Comparison of ENCODE assay signal across 8 mouse cellular contexts in genomic region chr1:59912413-59913157, GRCm38 (mm10). TPM values are rescaled to one million over a fixed set of nuclear protein-coding genes. Genes with fewer than 3 reads are reported as not detected.
A peak's percentile ranks its signal among the peaks of the same experiment; 100 is the strongest.
DNase-seq lines count a peak whose midpoint lies in the region; ATAC-seq and TF ChIP-seq lines count a peak whose summit lies in the region.

Fam117b (plus strand) TSS chr1:59913006.

- under 1% methylated on average over 72 of the region's 72 CpGs for WGBS in cerebellum, adult 2 months
- WGBS in forebrain, postnatal 0 days = 1% methylated on average over 61 of the region's 72 CpGs
- 0% methylated on average over 72 of the region's 72 CpGs for WGBS in lung, embryonic 15.5 days

- peak within 1 kb of the TSS; percentile 97 for H3K27ac ChIP-seq in MEL (ENCODE audit: control insufficient read depth, low read depth, low read length)
- peak within 1 kb of the TSS; percentile 93 for H3K27ac ChIP-seq in cerebellum, adult 2 months (ENCODE audit: insufficient read depth, low read length)
- peak within 1 kb of the TSS; percentile 99 for H3K27ac ChIP-seq in forebrain, postnatal 0 days (ENCODE audit: low read depth, low read length)
- H3K27ac ChIP-seq in lung, embryonic 15.5 days = peak within 1 kb of the TSS; percentile 91

- peak within 1 kb of the TSS; percentile 93 for H3K9ac ChIP-seq in MEL (ENCODE audit: control insufficient read depth, low read depth, low read length, poor library complexity, severe bottlenecking)
- peak within 1 kb of the TSS; percentile 99 for H3K9ac ChIP-seq in forebrain, postnatal 0 days
- H3K9ac ChIP-seq in lung, embryonic 15.5 days = peak within 1 kb of the TSS; percentile 88

- peaks cover 0 to 31% of the 10 kb centered on the region in 2 experiments; a peak in 2 of 4 replicates for H3K36me3 ChIP-seq in MEL (ENCODE audit: control insufficient read depth in 1 of 2, insufficient read depth in 2 of 2, low read length in 2 of 2)
- H3K36me3 ChIP-seq in forebrain, postnatal 0 days (ENCODE audit: insufficient read depth) = no peaks in the 10 kb centered on the region
- no peaks in the 10 kb centered on the region for H3K36me3 ChIP-seq in lung, embryonic 15.5 days

- no peaks in the 10 kb centered on the region for H3K9me3 ChIP-seq in MEL (replicated peaks; ENCODE audit: insufficient read depth, low read length)
- no peaks in the 10 kb centered on the region for H3K9me3 ChIP-seq in forebrain, postnatal 0 days (ENCODE audit: low read length)
- H3K9me3 ChIP-seq in lung, embryonic 15.5 days = no peaks in the 10 kb centered on the region

- peaks cover 32% of the 10 kb centered on the region for H3K79me2 ChIP-seq in MEL (ENCODE audit: control insufficient read depth, insufficient read depth, low read length, poor library complexity)

- peaks cover 11 to 28% of the 10 kb centered on the region in 2 experiments for H3K4me1 ChIP-seq in MEL (ENCODE audit: control insufficient read depth in 1 of 2, insufficient read depth in 2 of 2, low read length in 2 of 2)
- no peaks in the 10 kb centered on the region; the same call in 1 of the 2 replicates for H3K4me1 ChIP-seq in cerebellum, adult 2 months (ENCODE audit: control insufficient read depth, insufficient read depth, low read length)
- H3K4me1 ChIP-seq in forebrain, postnatal 0 days (ENCODE audit: insufficient read depth) = peaks cover 12% of the 10 kb centered on the region; the same call in 1 of the 2 replicates
- H3K4me1 ChIP-seq in lung, embryonic 15.5 days = peaks cover 29% of the 10 kb centered on the region

- peak within 1 kb of the TSS; percentile 67 for H3K4me2 ChIP-seq in forebrain, postnatal 0 days (ENCODE audit: low read depth)
- peak within 1 kb of the TSS; percentile 68 for H3K4me2 ChIP-seq in lung, embryonic 15.5 days

- TF ChIP-seq POLR2A in MEL (IDR thresholded peaks at IDR 0.05; ENCODE audit: control insufficient read depth in 1 of 2, insufficient read depth in 1 of 2, low read depth in 1 of 2, low read length in 2 of 2, poor library complexity in 1 of 2) = peak; percentile 63 to 72
- TF ChIP-seq POLR2A in cerebellum, adult 2 months (IDR thresholded peaks at IDR 0.05; ENCODE audit: borderline replicate concordance, insufficient read depth, low read length) = peak; percentile 71

- no peak; a peak in 1 of 6 replicates for TF ChIP-seq CTCF in MEL (IDR thresholded peaks at IDR 0.05 in 2 of 3, conservative IDR thresholded peaks at IDR 0.05 in 1 of 3; ENCODE audit: control insufficient read depth in 1 of 3, insufficient read depth in 1 of 3, low read depth in 2 of 3, low read length in 3 of 3, poor library complexity in 1 of 3, severe bottlenecking in 1 of 3)
- TF ChIP-seq CTCF in cerebellum, adult 2 months (IDR thresholded peaks at IDR 0.05; ENCODE audit: borderline replicate concordance, insufficient read depth, low read depth, low read length) = no peak
- peak; percentile 40 for TF ChIP-seq CTCF in forebrain, postnatal 0 days (IDR thresholded peaks at IDR 0.05; ENCODE audit: low read depth)

- peak within 1 kb of the TSS; percentile 84 to 98 for H3K4me3 ChIP-seq in MEL (ENCODE audit: control insufficient read depth in 1 of 2, insufficient read depth in 1 of 2, low read depth in 2 of 2, low read length in 2 of 2)
- peak within 1 kb of the TSS; percentile 88 for H3K4me3 ChIP-seq in cerebellum, adult 2 months (replicated peaks; ENCODE audit: insufficient read depth, low read depth, low read length)
- H3K4me3 ChIP-seq in forebrain, postnatal 0 days (ENCODE audit: low read depth, low read length) = peak within 1 kb of the TSS; percentile 99
- peak within 1 kb of the TSS; percentile 89 for H3K4me3 ChIP-seq in lung, embryonic 15.5 days

- TF ChIP-seq RAD21 in MEL (IDR thresholded peaks at IDR 0.05; ENCODE audit: low read depth, low read length) = no peak

- ATAC-seq in forebrain, postnatal 0 days = peak; percentile 97
- peak; percentile 96 for ATAC-seq in lung, embryonic 15.5 days (ENCODE audit: borderline replicate concordance, extremely low read depth, low FRiP score, low TSS enrichment)

- DNase-seq in MEL (ENCODE audit: low read depth, low spot score) = peak; percentile 98
- DNase-seq in cerebellum, adult 2 months = peak; percentile 97 to 98
- peak; percentile 99 for DNase-seq in forebrain, postnatal 0 days
- peak; percentile 99 for DNase-seq in heart, postnatal 4 days
- DNase-seq in layer of hippocampus, adult 8-10 months (ENCODE audit: low spot score in 2 of 2) = peak; percentile 96 to 97
- DNase-seq in ovary, adult 18-20 months (ENCODE audit: low spot score) = peak; percentile 95
- DNase-seq in thymus, postnatal 0 days (ENCODE audit: low spot score) = peak; percentile 99

- TF ChIP-seq EP300 in MEL (IDR thresholded peaks at IDR 0.05; ENCODE audit: low read depth in 1 of 2, low read length in 2 of 2) = 0 out of 4 replicates have a peak, but pooled peaks of 1 of the 2 experiments have one; percentile 18

- H3K27me3 ChIP-seq in MEL (ENCODE audit: control insufficient read depth in 1 of 2, insufficient read depth in 2 of 2, low read length in 2 of 2) = no peaks in the 10 kb centered on the region
- no peaks in the 10 kb centered on the region for H3K27me3 ChIP-seq in cerebellum, adult 2 months (ENCODE audit: control insufficient read depth, insufficient read depth, low read length)
- no peaks in the 10 kb centered on the region for H3K27me3 ChIP-seq in forebrain, postnatal 0 days (ENCODE audit: insufficient read depth, low read length)
- H3K27me3 ChIP-seq in lung, embryonic 15.5 days = no peaks in the 10 kb centered on the region

TF ChIP-seq in MEL, 35 proteins besides CTCF, POLR2A, EP300 and RAD21 (continues in another document):
- no peak for TF ChIP-seq SMC3 (IDR thresholded peaks at IDR 0.05; ENCODE audit: low read depth, low read length)
- TF ChIP-seq TCF12 (IDR thresholded peaks at IDR 0.05; ENCODE audit: low read depth, low read length) = no peak; the same call in 1 of the 2 replicates
- TF ChIP-seq ZNF384 (IDR thresholded peaks at IDR 0.05; ENCODE audit: low read depth, low read length) = no peak
- peak; percentile 48; the same call in 1 of the 2 replicates for TF ChIP-seq MAZ (IDR thresholded peaks at IDR 0.05; ENCODE audit: low read depth, low read length)
- peak; percentile 57; the same call in 1 of the 2 replicates for TF ChIP-seq HCFC1 (IDR thresholded peaks at IDR 0.05; ENCODE audit: low read depth, low read length)
- no peak for TF ChIP-seq MAFK (IDR thresholded peaks at IDR 0.05; ENCODE audit: borderline replicate concordance, low read depth, low read length)
- TF ChIP-seq RCOR1 (IDR thresholded peaks at IDR 0.05; ENCODE audit: low read depth, low read length) = no peak
- no peak; the same call in 1 of the 2 replicates for TF ChIP-seq CHD1 (IDR thresholded peaks at IDR 0.05; ENCODE audit: low read depth, low read length)
- TF ChIP-seq MAX (IDR thresholded peaks at IDR 0.05; ENCODE audit: low read length) = peak; percentile 48; the same call in 1 of the 2 replicates
- peak; percentile 27; the same call in 1 of the 2 replicates for TF ChIP-seq TBP (IDR thresholded peaks at IDR 0.05; ENCODE audit: low read depth, low read length)
- no peak for TF ChIP-seq JUND (IDR thresholded peaks at IDR 0.05; ENCODE audit: low read depth, low read length)
- no peak for TF ChIP-seq USF2 (IDR thresholded peaks at IDR 0.05; ENCODE audit: borderline replicate concordance in 1 of 2, insufficient read depth in 1 of 2, low read depth in 1 of 2, low read length in 2 of 2)
- TF ChIP-seq BHLHE40 (IDR thresholded peaks at IDR 0.05; ENCODE audit: borderline replicate concordance, low read depth, low read length) = no peak
- peak; percentile 34; the same call in 1 of the 2 replicates for TF ChIP-seq ETS1 (IDR thresholded peaks at IDR 0.05; ENCODE audit: low read depth, low read length)
- TF ChIP-seq NRF1 (IDR thresholded peaks at IDR 0.05; ENCODE audit: insufficient read depth, low read depth, low read length, poor library complexity, severe bottlenecking) = no peak
- TF ChIP-seq E2F4 (IDR thresholded peaks at IDR 0.05; ENCODE audit: borderline replicate concordance, low read depth, low read length) = no peak
- no peak for TF ChIP-seq ZC3H11A (IDR thresholded peaks at IDR 0.05; ENCODE audit: low read depth, low read length)
- 0 out of 2 replicates have a peak, but pooled peaks have one; percentile 24 for TF ChIP-seq MYC (IDR thresholded peaks at IDR 0.05; ENCODE audit: low read depth, low read length)
- no peak for TF ChIP-seq UBTF (IDR thresholded peaks at IDR 0.05; ENCODE audit: borderline replicate concordance, insufficient read depth, low read depth, low read length)
- TF ChIP-seq CHD2 (IDR thresholded peaks at IDR 0.05; ENCODE audit: low read length) = no peak
- peak; percentile 8; the same call in 1 of the 2 replicates for TF ChIP-seq ELF1 (IDR thresholded peaks at IDR 0.05; ENCODE audit: low read depth, low read length)
- TF ChIP-seq MXI1 (IDR thresholded peaks at IDR 0.05; ENCODE audit: low read depth, low read length) = no peak; the same call in none of the 2 replicates
- TF ChIP-seq SIN3A (IDR thresholded peaks at IDR 0.05; ENCODE audit: low read length) = peak; percentile 84
- no peak for TF ChIP-seq USF1 (IDR thresholded peaks at IDR 0.05; ENCODE audit: low read depth, low read length)
- peak; percentile 73; the same call in 1 of the 2 replicates for TF ChIP-seq POLR2AphosphoS2 (IDR thresholded peaks at IDR 0.05; ENCODE audit: low read length)
- TF ChIP-seq KAT2A (conservative IDR thresholded peaks at IDR 0.05; ENCODE audit: low read depth, low read length) = no peak
- no peak for TF ChIP-seq POLR2AphosphoS5 (IDR thresholded peaks at IDR 0.05; ENCODE audit: borderline replicate concordance, low read depth, low read length)
- TF ChIP-seq GABPA (IDR thresholded peaks at IDR 0.05; ENCODE audit: low read depth, low read length) = no peak
- no peak for TF ChIP-seq MEF2A (IDR thresholded peaks at IDR 0.05; ENCODE audit: extremely low read depth, insufficient replicate concordance, low read depth, low read length, poor library complexity, severe bottlenecking)

RNA-seq across cellular contexts. Expression of gene Fam117b, which starts in this region (rescaled TPM):
- 11.2 and 17.1 TPM in 2 replicates for total RNA-seq in MEL (2012; rRNA removed)
- 10 to 100 TPM in 1 of 2 experiments, not detected in 1; 15.5 TPM for polyA plus RNA-seq in MEL (2012; ENCODE audit: insufficient read depth in 1 of 2, insufficient read length in 2 of 2, low read depth in 1 of 2, low replicate concordance in 2 of 2, missing spikeins in 1 of 2)
- 27.8 and 27.9 TPM in 2 replicates for polyA plus RNA-seq in cerebellum, adult 2 months (2012; rRNA removed)
- 53.4 and 79.7 TPM in 2 replicates for total RNA-seq in forebrain, postnatal 0 days (2014; rRNA removed)
- 22.1 and 31.8 TPM in 2 replicates for polyA plus RNA-seq in forebrain, postnatal 0 days (2015; fragmentation: Nextera tagmentation; extraction: Ambion mirVana)
- 10 to 100 TPM; 12.1 to 13.1 TPM for total RNA-seq in heart, postnatal 4 days (2021)
- 10 to 100 TPM; 53.8 to 61.6 (median 54.3) TPM for total RNA-seq in layer of hippocampus, adult 8-10 months (2022)
- polyA plus RNA-seq in lung, embryonic 15.5 days (2015; fragmentation: Nextera tagmentation; extraction: Ambion mirVana) = 10.8 and 13.1 TPM in 2 replicates
- polyA plus RNA-seq in thymus, postnatal 0 days (2015; fragmentation: Nextera tagmentation; extraction: Ambion mirVana) = 4.8 and 5.9 TPM in 2 replicates

Comparison
In these comparisons a context has a peak if more than half of its experiments do, and no peak if none do; other contexts are left out.
1. Peak in every context shown above with its lines: DNase-seq, ATAC-seq, H3K4me3 ChIP-seq and H3K27ac ChIP-seq.